In the genomic region with DNA sequence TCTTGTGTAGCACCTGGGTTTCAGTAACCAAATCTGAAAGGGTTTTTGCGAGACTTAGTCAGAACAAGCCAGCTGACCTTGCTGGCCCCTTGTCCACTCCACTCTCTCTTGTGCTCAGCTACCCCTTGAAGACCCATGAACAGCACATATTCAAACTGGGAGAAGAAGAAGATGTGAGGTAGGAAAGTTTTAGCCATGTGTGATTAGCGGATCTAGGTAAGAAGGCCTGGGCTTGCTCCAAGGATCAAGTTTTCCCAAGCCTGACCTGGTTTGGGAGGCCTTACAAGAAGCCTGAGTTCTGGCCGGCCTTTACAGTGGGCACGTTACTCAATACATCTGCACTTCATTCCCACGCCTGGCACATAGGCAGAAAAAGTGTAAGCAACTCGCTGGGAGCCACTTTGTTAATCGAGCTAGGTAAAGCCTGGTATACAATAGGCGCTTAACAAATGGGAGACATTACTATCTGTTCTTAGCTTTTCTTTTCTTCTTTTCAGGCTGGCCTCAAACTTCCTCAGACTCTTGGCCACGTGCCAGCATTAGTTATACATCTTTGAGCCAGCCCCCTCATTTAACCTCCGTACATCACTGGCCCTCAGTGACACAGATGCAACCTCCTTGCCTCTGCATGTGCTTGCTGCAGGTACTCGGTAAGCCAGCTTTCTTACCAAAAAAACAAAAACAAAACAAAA, we compare ENCODE assay signal across 1 mouse cellular context.
TF ChIP-seq lines count a peak whose summit lies in the region.

No protein-coding gene starts in this region.

TF ChIP-seq in CH12.LX, 34 proteins besides CTCF, POLR2A, EP300 and RAD21 (continued from another document):
- TF ChIP-seq MAFK (IDR thresholded peaks at IDR 0.05; ENCODE audit: insufficient replicate concordance, low read length), result no peak
- no peak for TF ChIP-seq SMC3 (IDR thresholded peaks at IDR 0.05; ENCODE audit: low read depth, low read length)
